Mouse (Mus musculus): ENCODE data around the gene Smcp.

DNA sequence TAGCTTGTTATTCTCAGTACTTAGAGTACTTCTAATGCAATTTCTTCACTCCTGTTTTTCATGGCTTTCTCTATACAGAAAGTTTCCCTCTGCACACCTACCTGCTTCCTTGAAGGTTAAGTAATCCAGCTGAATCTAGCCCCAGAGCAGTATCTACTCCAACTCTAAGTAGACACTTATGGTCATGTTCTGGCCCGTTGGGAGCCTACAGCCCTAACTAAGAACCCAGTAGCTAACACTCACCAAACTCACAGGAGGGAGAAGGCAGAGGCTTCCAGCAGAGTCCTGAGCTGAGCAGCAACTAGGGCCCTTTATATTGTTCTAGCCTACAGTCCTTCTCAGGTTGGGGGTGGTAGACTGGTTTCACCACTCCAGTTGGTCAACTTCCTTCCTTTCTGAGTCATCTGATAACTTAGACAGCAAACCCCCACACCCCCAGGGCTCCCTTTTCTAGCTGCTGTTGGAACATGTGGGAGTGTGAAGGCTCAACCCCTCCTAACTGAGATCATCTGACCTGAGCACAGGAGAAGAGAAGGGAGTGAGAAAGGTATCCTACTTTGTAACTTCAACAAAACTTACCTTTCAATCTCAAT, 15.3 kb downstream of the Smcp start, which contains the start of gene Ivl:
- no peak for TF ChIP-seq GATA1 (IDR thresholded peaks at IDR 0.05; ENCODE audit: low read length)
- TF ChIP-seq TAL1 (IDR thresholded peaks at IDR 0.05; ENCODE audit: low read length), result no peak
